Mouse (Mus musculus): ENCODE data around the gene Dlgap1. TPM values are rescaled to one million over a fixed set of nuclear protein-coding genes. Genes with fewer than 3 reads are reported as not detected.

The Dlgap1 gene
- 100 to 1,000 TPM; 512 to 527 TPM for total RNA-seq (2021)
- long read RNA-seq, full-length matches to known transcripts, result 55 of 314 reads
- long read RNA-seq, partial matches to known transcripts, result 117 of 314 reads
- long read RNA-seq, other reads (novel, unspliced or antisense), result 142 of 314 reads

DNA sequence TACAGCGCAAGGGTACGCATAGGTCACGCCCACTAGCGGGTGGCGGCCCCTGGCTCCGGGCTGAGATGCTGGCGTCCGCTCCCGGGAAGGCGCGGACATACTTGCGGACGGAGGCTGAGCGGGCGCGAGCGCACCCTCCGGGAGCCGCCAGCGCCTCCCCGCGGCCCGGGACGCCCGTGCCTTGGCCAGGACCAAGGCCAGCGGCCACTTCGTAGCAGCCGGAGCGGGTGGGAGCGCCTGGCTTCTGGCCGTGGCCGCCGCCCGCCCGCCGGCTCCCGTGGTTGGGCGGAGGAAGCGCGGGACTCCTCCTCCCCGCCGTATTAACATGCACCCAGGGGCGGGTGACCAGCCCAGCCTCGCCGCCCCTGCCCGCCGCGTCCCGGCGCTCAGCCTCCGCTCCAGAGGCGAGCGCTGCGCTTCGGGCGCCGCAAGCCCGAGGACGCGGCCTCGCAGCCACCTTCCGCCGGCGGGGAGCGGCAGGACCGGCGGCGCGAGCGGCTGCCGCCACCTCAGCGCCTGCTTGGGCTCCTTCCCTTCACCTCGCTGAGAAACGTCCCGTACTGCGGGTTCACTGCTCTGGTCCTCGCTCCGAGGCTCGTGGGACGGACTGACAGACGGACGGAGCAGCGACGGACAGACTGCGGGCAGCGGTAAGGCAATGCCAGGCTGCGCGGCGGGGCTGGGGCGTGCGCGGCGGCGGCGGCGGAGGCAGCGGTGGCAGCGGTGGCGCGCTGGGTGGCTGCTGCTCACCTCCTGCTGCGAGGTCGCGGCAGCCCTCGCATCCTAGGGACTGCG is at the start of gene Dlgap1:
Gene Dlgap1 (plus strand): TSS at position 53 of the 795 bp plus-strand sequence.
- peak; percentile 64 to 77 for DNase-seq (ENCODE audit: low spot score in 2 of 2)

DNA sequence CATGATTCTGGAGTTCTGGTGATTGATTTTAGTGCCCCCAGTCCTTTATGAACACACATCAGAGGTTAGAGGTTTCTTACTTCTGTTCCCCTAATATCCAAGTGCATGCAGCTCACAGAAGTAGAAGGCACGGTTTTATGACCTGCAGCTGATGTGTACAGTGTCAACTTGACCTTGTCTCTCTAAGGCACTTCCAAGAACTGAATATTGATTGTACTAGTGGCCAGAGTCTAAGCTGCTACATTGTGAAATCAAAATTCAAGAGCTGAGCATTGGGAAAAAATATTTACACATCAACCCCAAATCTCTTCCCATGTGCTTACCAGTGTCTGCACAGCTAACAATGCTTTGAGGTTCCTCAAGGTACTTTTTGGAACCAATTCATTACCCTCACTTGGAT is 13.9 kb upstream of the Dlgap1 start:
- no peak for DNase-seq (ENCODE audit: low spot score in 2 of 2)

DNA sequence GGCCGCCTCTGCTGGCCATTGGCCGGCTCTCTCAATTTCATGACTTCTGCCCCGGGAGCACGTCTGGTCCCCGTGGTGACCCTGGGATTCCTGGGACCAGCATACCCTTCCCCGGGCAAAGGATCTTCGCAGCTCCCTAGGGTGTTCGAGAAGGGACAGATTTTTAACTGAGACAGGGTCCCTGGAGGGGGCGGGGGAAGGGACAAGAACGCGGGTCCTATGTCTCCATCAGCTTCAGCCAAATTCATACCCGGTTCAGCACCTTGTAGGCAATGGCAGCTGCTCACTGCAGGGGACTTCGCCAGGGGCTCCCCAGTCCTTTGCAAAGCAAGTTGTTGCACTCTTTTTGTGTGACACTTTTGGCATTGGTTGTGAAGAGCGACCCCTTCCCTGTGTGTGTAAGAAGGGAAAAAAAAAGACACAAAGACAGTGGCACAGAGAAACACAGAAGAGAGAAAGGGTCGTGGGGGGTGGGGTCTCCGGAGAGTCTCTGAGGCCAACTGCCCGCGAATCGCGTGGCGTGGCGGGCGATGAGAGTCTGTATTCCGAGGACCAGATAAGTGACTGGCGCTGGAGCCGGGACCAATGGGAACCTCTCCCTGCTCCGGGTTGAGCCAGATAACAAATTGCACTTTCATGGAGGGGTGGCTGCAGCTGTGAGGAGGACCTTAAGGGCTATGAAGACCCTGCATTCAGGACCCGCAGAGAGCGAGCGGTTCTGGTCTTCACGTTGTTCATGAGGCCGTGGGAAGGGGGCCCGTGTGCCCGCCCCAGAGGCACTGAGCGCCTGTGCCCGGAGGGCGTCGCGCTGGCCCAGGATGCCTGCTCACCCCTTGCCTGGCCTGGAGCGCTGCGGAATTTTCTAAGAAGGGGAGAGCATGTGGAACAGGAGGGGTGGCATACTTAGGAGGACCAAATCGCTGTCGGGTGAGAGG is 1.2 kb downstream of the Dlgap1 start:
- peak; percentile 14 to 48 for DNase-seq (ENCODE audit: low spot score in 2 of 2)

DNA sequence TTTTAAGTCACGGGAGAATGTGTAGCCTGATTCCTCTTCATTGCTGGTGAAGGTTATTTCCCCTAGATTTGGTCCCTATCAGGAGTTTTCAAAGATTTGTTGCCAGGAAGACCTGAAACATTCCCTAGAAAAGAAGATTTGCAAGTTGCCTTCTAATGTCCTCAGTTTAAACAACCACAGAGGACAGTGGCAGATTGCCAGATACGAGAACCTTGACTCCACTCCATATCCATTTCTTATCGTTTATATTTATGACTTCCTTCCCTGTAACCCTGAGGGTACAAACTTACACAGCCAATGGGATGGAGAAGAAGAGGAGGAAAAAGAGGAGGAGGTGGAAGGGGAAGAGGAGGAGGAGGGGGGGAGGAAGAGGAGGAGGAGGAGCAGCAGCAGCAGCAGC is 4.2 kb downstream of the Dlgap1 start:
- no peak for DNase-seq (ENCODE audit: low spot score in 2 of 2)

- peak in 1 of 2 experiments; percentile 27 for DNase-seq (ENCODE audit: low spot score in 2 of 2)
These were observed 5.1 kb downstream of the Dlgap1 start for GRCm38 (mm10) chr17:69973991-69974390.

GRCm38 (mm10) chr17:69982236-69982923 is 13.5 kb downstream of the Dlgap1 start:
- DNase-seq (ENCODE audit: low spot score in 2 of 2), result peak in 1 of 2 experiments; percentile 40

DNA sequence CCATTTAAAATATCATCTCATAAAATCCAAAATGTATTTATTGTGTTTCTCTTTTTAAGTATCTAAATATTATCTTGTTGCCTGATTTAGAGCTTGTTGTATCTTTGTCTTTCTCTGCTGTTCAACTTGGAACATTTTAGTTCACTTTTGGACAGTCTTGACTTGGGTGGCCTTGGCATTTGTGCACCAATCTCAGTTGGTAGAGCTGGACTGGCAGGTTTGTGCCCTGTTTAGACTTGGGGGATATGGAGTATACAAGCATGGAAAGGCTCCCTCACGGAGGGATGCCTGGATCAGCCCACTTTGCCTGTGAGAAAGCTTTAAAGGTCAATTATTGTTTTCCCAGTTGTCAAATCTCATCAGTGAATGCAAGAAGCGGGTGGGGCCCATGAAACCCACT is 27.5 kb downstream of the Dlgap1 start:
- DNase-seq (ENCODE audit: low spot score in 2 of 2), result no peak

- DNase-seq (ENCODE audit: low spot score in 2 of 2), result no peak
These were observed 33.2 kb downstream of the Dlgap1 start for GRCm38 (mm10) chr17:70002026-70002425.

GRCm38 (mm10) chr17:70004628-70005027 is 35.8 kb downstream of the Dlgap1 start:
- peak in 1 of 2 experiments; percentile 36 for DNase-seq (ENCODE audit: low spot score in 2 of 2)

GRCm38 (mm10) chr17:70007607-70008006 is 38.7 kb downstream of the Dlgap1 start:
- DNase-seq (ENCODE audit: low spot score in 2 of 2), result no peak

DNA sequence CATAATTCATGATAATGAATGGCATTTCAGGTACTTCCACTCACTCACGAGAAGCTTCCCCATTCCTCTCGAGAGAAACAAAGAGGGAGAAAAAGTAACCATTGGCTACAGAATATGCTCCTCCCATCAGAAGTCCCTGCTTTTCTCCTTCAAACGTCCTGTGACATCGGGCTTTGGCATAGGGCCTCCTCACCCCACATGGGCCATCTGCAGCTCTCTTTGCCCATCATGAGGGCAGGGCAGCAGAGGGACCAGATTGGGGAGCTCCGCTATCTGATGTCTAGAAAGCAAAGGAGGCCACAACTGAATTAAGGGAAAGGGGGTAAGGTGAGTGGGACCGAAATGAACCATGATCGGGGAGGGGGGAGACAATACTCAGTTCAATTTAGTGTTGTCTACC is 47.6 kb downstream of the Dlgap1 start:
- DNase-seq (ENCODE audit: low spot score in 2 of 2), result no peak

- DNase-seq (ENCODE audit: low spot score in 2 of 2), result no peak
These were observed 51.5 kb downstream of the Dlgap1 start for GRCm38 (mm10) chr17:70020376-70020775.

GRCm38 (mm10) chr17:70022618-70023017 is 53.7 kb downstream of the Dlgap1 start:
- no peak for DNase-seq (ENCODE audit: low spot score in 2 of 2)

GRCm38 (mm10) chr17:70034862-70035261 is 66.0 kb downstream of the Dlgap1 start:
- peak; percentile 17 to 78 for DNase-seq (ENCODE audit: low spot score in 2 of 2)

- peak; percentile 21 to 54 for DNase-seq (ENCODE audit: low spot score in 2 of 2)
These were observed 72.0 kb downstream of the Dlgap1 start for GRCm38 (mm10) chr17:70040751-70041430.

DNA sequence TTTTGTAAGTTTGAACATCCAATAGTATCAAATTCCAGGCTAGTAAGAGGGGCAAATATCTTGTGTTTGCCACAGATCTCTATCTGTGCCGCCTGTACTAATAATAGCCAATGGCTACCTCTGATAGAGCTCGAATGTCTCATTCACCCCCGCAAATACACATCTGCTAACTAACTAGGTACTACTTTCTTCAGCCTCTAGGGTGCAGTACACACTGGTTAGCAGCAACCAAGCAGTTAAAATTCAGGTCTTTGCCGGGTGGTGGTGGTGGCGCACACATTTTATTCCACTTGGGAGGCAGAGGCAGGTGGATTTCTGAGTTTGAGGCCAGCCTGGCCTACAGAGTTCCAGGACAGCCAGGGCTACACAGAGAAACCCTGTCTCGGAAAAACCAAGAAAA is 99.4 kb downstream of the Dlgap1 start:
- no peak for DNase-seq (ENCODE audit: low spot score in 2 of 2)

GRCm38 (mm10) chr17:70072066-70072465 is 103.2 kb downstream of the Dlgap1 start:
- peak in 1 of 2 experiments; percentile 34 for DNase-seq (ENCODE audit: low spot score in 2 of 2)

GRCm38 (mm10) chr17:70088220-70088619 is 119.3 kb downstream of the Dlgap1 start:
- DNase-seq (ENCODE audit: low spot score in 2 of 2), result no peak

- no peak for DNase-seq (ENCODE audit: low spot score in 2 of 2)
These were observed 121.9 kb downstream of the Dlgap1 start for GRCm38 (mm10) chr17:70090737-70091136.

- DNase-seq (ENCODE audit: low spot score in 2 of 2), result no peak
These were observed 160.3 kb downstream of the Dlgap1 start for GRCm38 (mm10) chr17:70129151-70129550.
